Mouse (Mus musculus): ENCODE measurements at regions not wholly inside any gene's neighbourhood (a gene's known extent, or its start where the extent isn't known, plus 50 kb on each side); places are given as distances from the start of the nearest gene placed in this dataset.
A peak's percentile ranks its signal among the peaks of the same experiment; 100 is the strongest.

- 80% methylated on average over 4 of the region's 4 CpGs for WGBS
- ATAC-seq (ENCODE audit: insufficient read depth, low FRiP score, low TSS enrichment), result no peak
Observed at GRCm38 (mm10) chr19:48123777-48124176, 82.0 kb upstream of the Sorcs3 start.

GRCm38 (mm10) chr19:48125731-48126130 is 80.1 kb upstream of the Sorcs3 start:
- ATAC-seq (ENCODE audit: insufficient read depth, low FRiP score, low TSS enrichment), result no peak
- H3K27me3 ChIP-seq (ENCODE audit: control insufficient read depth, insufficient read depth, low read length), result no peaks in the 10 kb centered on the region
- no peaks in the 10 kb centered on the region for H3K9me3 ChIP-seq (ENCODE audit: control insufficient read depth, low read length)
- no peaks in the 10 kb centered on the region for H3K4me1 ChIP-seq (ENCODE audit: control insufficient read depth, insufficient read depth, low read length)
- no peaks in the 10 kb centered on the region for H3K36me3 ChIP-seq (ENCODE audit: control insufficient read depth, insufficient read depth, low read length)
- no peak for DNase-seq (ENCODE audit: low spot score)
- H3K27ac ChIP-seq (ENCODE audit: low read depth, low read length), result no peak overlapping the region
- H3K4me2 ChIP-seq (ENCODE audit: low read depth), result no peak overlapping the region
- H3K4me3 ChIP-seq (ENCODE audit: low read depth, low read length), result no peak overlapping the region
- H3K9ac ChIP-seq (ENCODE audit: low read length), result no peak overlapping the region
- WGBS, result 77% methylated on average over 6 of the region's 6 CpGs

More at GRCm38 (mm10) chr19:48123777-48124176, 82.0 kb upstream of the Sorcs3 start:
- no peaks in the 10 kb centered on the region for H3K4me1 ChIP-seq (ENCODE audit: control insufficient read depth, insufficient read depth, low read length)
- H3K27me3 ChIP-seq (ENCODE audit: control insufficient read depth, insufficient read depth, low read length), result no peaks in the 10 kb centered on the region
- H3K9me3 ChIP-seq (ENCODE audit: control insufficient read depth, low read length), result no peaks in the 10 kb centered on the region
- no peak overlapping the region for H3K27ac ChIP-seq (ENCODE audit: low read depth, low read length)
- H3K4me3 ChIP-seq (ENCODE audit: low read depth, low read length), result no peak overlapping the region
- H3K9ac ChIP-seq (ENCODE audit: low read length), result no peak overlapping the region
- no peak overlapping the region for H3K4me2 ChIP-seq (ENCODE audit: low read depth)
- H3K36me3 ChIP-seq (ENCODE audit: control insufficient read depth, insufficient read depth, low read length), result no peaks in the 10 kb centered on the region
- no peak for DNase-seq (ENCODE audit: low spot score)

GRCm38 (mm10) chr19:48128089-48128488 is 77.7 kb upstream of the Sorcs3 start:
- ATAC-seq (ENCODE audit: insufficient read depth, low FRiP score, low TSS enrichment) (no peak), DNase-seq (ENCODE audit: low spot score) (peak; percentile 31)
- H3K27ac ChIP-seq (ENCODE audit: low read depth, low read length), result no peak overlapping the region
- no peak overlapping the region for H3K9ac ChIP-seq (ENCODE audit: low read length)
- no peak overlapping the region for H3K4me2 ChIP-seq (ENCODE audit: low read depth)
- H3K4me3 ChIP-seq (ENCODE audit: low read depth, low read length), result no peak overlapping the region
- no peaks in the 10 kb centered on the region for H3K36me3 ChIP-seq (ENCODE audit: control insufficient read depth, insufficient read depth, low read length)
- H3K4me1 ChIP-seq (ENCODE audit: control insufficient read depth, insufficient read depth, low read length), result no peaks in the 10 kb centered on the region
- 36% methylated on average over 12 of the region's 12 CpGs for WGBS
- no peaks in the 10 kb centered on the region for H3K27me3 ChIP-seq (ENCODE audit: control insufficient read depth, insufficient read depth, low read length)
- H3K9me3 ChIP-seq (ENCODE audit: control insufficient read depth, low read length), result no peaks in the 10 kb centered on the region

GRCm38 (mm10) chr19:48136231-48136630 is 69.6 kb upstream of the Sorcs3 start:
- 47% methylated on average over 8 of the region's 8 CpGs for WGBS
- Histone ChIP-seq H3K36me3 (ENCODE audit: control insufficient read depth, insufficient read depth, low read length) (no peaks in the 10 kb centered on the region), H3K9ac (ENCODE audit: low read length) (no peak overlapping the region), H3K27me3 (ENCODE audit: control insufficient read depth, insufficient read depth, low read length) (no peaks in the 10 kb centered on the region; the same call in 1 of the 2 replicates), H3K27ac (ENCODE audit: low read depth, low read length) (no peak overlapping the region), H3K4me2 (ENCODE audit: low read depth) (no peak overlapping the region), H3K9me3 (ENCODE audit: control insufficient read depth, low read length) (no peaks in the 10 kb centered on the region), H3K4me3 (ENCODE audit: low read depth, low read length) (no peak overlapping the region), H3K4me1 (ENCODE audit: control insufficient read depth, insufficient read depth, low read length) (no peaks in the 10 kb centered on the region)
- DNase-seq (ENCODE audit: low spot score), result no peak
- ATAC-seq (ENCODE audit: insufficient read depth, low FRiP score, low TSS enrichment), result no peak

GRCm38 (mm10) chr19:48144129-48144528 is 61.7 kb upstream of the Sorcs3 start:
- Histone ChIP-seq H3K4me1 (ENCODE audit: control insufficient read depth, insufficient read depth, low read length) (no peaks in the 10 kb centered on the region), H3K4me3 (ENCODE audit: low read depth, low read length) (no peak overlapping the region), H3K27ac (ENCODE audit: low read depth, low read length) (no peak overlapping the region), H3K36me3 (ENCODE audit: control insufficient read depth, insufficient read depth, low read length) (no peaks in the 10 kb centered on the region), H3K27me3 (ENCODE audit: control insufficient read depth, insufficient read depth, low read length) (no peaks in the 10 kb centered on the region; the same call in 1 of the 2 replicates), H3K4me2 (ENCODE audit: low read depth) (no peak overlapping the region), H3K9ac (ENCODE audit: low read length) (no peak overlapping the region), H3K9me3 (ENCODE audit: control insufficient read depth, low read length) (no peaks in the 10 kb centered on the region)
- 24% methylated on average over 1 of the region's 1 CpGs for WGBS
- no peak for ATAC-seq (ENCODE audit: insufficient read depth, low FRiP score, low TSS enrichment)
- peak; percentile 66 for DNase-seq (ENCODE audit: low spot score)

Data from neural tube, embryonic 11.5 days (tissue).